Mouse (Mus musculus) brown adipose tissue, adult 24 weeks (tissue): ENCODE results near the gene Tm7sf2. TPM values are rescaled to one million over a fixed set of nuclear protein-coding genes. Genes with fewer than 3 reads are reported as not detected.

Source experiments
- polyA plus RNA-seq: library from polyadenylated mRNA; stranded (reverse); fragments of >200 nt; gene quantifications from 2 replicates; pipeline ENCODE4 v1.2.4, GENCODE M21; 2012; ENCODE audit not compliant: missing spikeins, insufficient read depth, insufficient read length

Gene Tm7sf2
- polyA plus RNA-seq, 1 experiment = 15.5 TPM

Other genes starting within 250 kb of the Tm7sf2 start
- gene Frmd8, start 193.1 kb downstream of the Tm7sf2 start, polyA plus RNA-seq = 6.6 and 7.0 TPM in 2 replicates
- gene Slc25a45, start 190.6 kb downstream of the Tm7sf2 start, polyA plus RNA-seq = 2.3 and 2.4 TPM in 2 replicates
- not detected in 2 replicates for gene Tigd3, start 174.2 kb downstream of the Tm7sf2 start, polyA plus RNA-seq
- 22.6 and 36.6 TPM in 2 replicates for gene Dpf2, start 155.4 kb downstream of the Tm7sf2 start, polyA plus RNA-seq
- gene Cdc42ep2, start 143.6 kb downstream of the Tm7sf2 start, polyA plus RNA-seq = 4.0 and 5.4 TPM in 2 replicates
- gene Pola2, start 104.2 kb downstream of the Tm7sf2 start, polyA plus RNA-seq = 6.5 and 7.0 TPM in 2 replicates
- gene Slc22a20, start 82.2 kb downstream of the Tm7sf2 start, polyA plus RNA-seq = not detected in 2 replicates
- gene Capn1, start 52.5 kb downstream of the Tm7sf2 start, polyA plus RNA-seq = 14.2 and 15.9 TPM in 2 replicates
- gene Syvn1, start 21.8 kb downstream of the Tm7sf2 start, polyA plus RNA-seq = 14.8 and 17.4 TPM in 2 replicates
- gene Mrpl49, start 10.6 kb downstream of the Tm7sf2 start, polyA plus RNA-seq = 53.6 and 56.4 TPM in 2 replicates
- gene Fau, start 10.5 kb downstream of the Tm7sf2 start, polyA plus RNA-seq = 701 and 753 TPM in 2 replicates
- 9.8 and 11.3 TPM in 2 replicates for gene Znhit2, start 7.2 kb downstream of the Tm7sf2 start, polyA plus RNA-seq
- 25.0 and 25.8 TPM in 2 replicates for gene Vps51, start 8.9 kb upstream of the Tm7sf2 start, polyA plus RNA-seq
- not detected in 2 replicates for gene Tmem262, start 11.7 kb upstream of the Tm7sf2 start, polyA plus RNA-seq
- not detected in 2 replicates for gene Gm28374, start 13.9 kb upstream of the Tm7sf2 start, polyA plus RNA-seq
- 14.0 and 20.5 TPM in 2 replicates for gene Zfpl1, start 16.6 kb upstream of the Tm7sf2 start, polyA plus RNA-seq
- not detected in 2 replicates for gene Cdca5, start 16.6 kb upstream of the Tm7sf2 start, polyA plus RNA-seq
- not detected in 2 replicates for gene AC131692.1, start 26.0 kb upstream of the Tm7sf2 start, polyA plus RNA-seq
- gene Naaladl1, start 37.4 kb upstream of the Tm7sf2 start, polyA plus RNA-seq = not detected in 2 replicates
- 5.7 and 6.8 TPM in 2 replicates for gene Sac3d1, start 50.3 kb upstream of the Tm7sf2 start, polyA plus RNA-seq
- 13.3 and 13.6 TPM in 2 replicates for gene Snx15, start 59.9 kb upstream of the Tm7sf2 start, polyA plus RNA-seq
- 1.2 TPM in 1 of 2 replicates, not detected in the other for gene Batf2, start 72.6 kb upstream of the Tm7sf2 start, polyA plus RNA-seq
- 45.8 and 62.3 TPM in 2 replicates for gene Arl2, start 73.2 kb upstream of the Tm7sf2 start, polyA plus RNA-seq
- gene Majin, start 116.0 kb upstream of the Tm7sf2 start, polyA plus RNA-seq = not detected in 2 replicates
- not detected in 2 replicates for gene Gpha2, start 158.0 kb upstream of the Tm7sf2 start, polyA plus RNA-seq
- 33.0 and 41.3 TPM in 2 replicates for gene Ppp2r5b, start 167.5 kb upstream of the Tm7sf2 start, polyA plus RNA-seq
- gene Atg2a, start 173.3 kb upstream of the Tm7sf2 start, polyA plus RNA-seq = 9.6 and 9.9 TPM in 2 replicates
- 39.6 and 42.8 TPM in 2 replicates for gene Ehd1, start 208.4 kb upstream of the Tm7sf2 start, polyA plus RNA-seq
- gene Cdc42bpg, start 238.1 kb upstream of the Tm7sf2 start, polyA plus RNA-seq = 2.5 and 2.8 TPM in 2 replicates